Mouse (Mus musculus) liver, adult 2 months (tissue): ENCODE measurements around the gene Itpk1. TPM values are rescaled to one million over a fixed set of nuclear protein-coding genes. Genes with fewer than 3 reads are reported as not detected.

Experiments used
- DNase-seq: peaks from one replicate; pipeline ENCODE4 v3.0.0-alpha.2; 2011; ENCODE audit warnings: low read depth, low spot score; ENCODE audit errors: extremely low read depth
- H3K27ac ChIP-seq: fragments of 200-500 bp; replicated peaks from 2 replicates; pipeline ENCODE4 v1.5.1; 2012; ENCODE audit warnings: low read depth, mild to moderate bottlenecking, control low read depth, inconsistent platforms, low read length; ENCODE audit not compliant: insufficient read depth
- H3K27me3 ChIP-seq: fragments of 200-500 bp; 2 replicates; pipeline ENCODE4 v1.6.1; 2012; ENCODE audit warnings: mild to moderate bottlenecking, moderate library complexity, low read length, inconsistent platforms; ENCODE audit not compliant: control insufficient read depth, insufficient read depth
- H3K36me3 ChIP-seq: fragments of 200-500 bp; 2 replicates; pipeline ENCODE4 v1.6.1; 2012; ENCODE audit warnings: low read length, inconsistent platforms; ENCODE audit not compliant: control insufficient read depth, insufficient read depth
- H3K4me1 ChIP-seq: fragments of 200-500 bp; 2 replicates; pipeline ENCODE4 v1.6.1; 2011; ENCODE audit warnings: low read length; ENCODE audit not compliant: control insufficient read depth, insufficient read depth
- H3K4me3 ChIP-seq: fragments of 200-500 bp; 2 replicates; pipeline ENCODE4 v1.5.1; 2011; ENCODE audit warnings: low read depth, mild to moderate bottlenecking, control low read depth, low read length, moderate library complexity; ENCODE audit not compliant: insufficient read depth
- H3K79me2 ChIP-seq: fragments of 200-500 bp; 2 replicates; pipeline ENCODE4 v1.6.1; 2012; ENCODE audit warnings: inconsistent platforms, mild to moderate bottlenecking, low read length, moderate library complexity; ENCODE audit not compliant: control insufficient read depth, insufficient read depth
- H3K9ac ChIP-seq: fragments of 200-500 bp; 2 replicates; pipeline ENCODE4 v1.6.1; 2012; ENCODE audit warnings: low read depth, mild to moderate bottlenecking, control low read depth, inconsistent platforms, low read length
- CTCF ChIP-seq: fragments of 200-500 bp; IDR thresholded peaks from 2 replicates; pipeline ENCODE4 v1.5.1; 2011; ENCODE audit warnings: low read depth, low read length, control low read depth
- POLR2A ChIP-seq: fragments of 200-500 bp; IDR thresholded peaks from 2 replicates; pipeline ENCODE4 v1.6.1; 2011; ENCODE audit warnings: low read length, control low read depth; ENCODE audit not compliant: insufficient read depth; ENCODE audit errors: extremely low read depth
- WGBS: fragments of 180-500 bp; shearing (Covaris S2); methylation state at CpG from one replicate; pipeline ENCODE4 v1.1.7; 2018; 5-methylcytosine and 5-hydroxymethylcytosine counted together
- polyA plus RNA-seq: library from polyadenylated mRNA; depleted of rRNA; stranded (reverse); fragments of >200 nt; gene quantifications from 2 replicates; pipeline ENCODE4 v1.2.3, GENCODE M21; 2012
- total RNA-seq: library from RNA; depleted of rRNA; stranded (reverse); fragments of >200 nt; gene quantifications from 2 replicates; pipeline ENCODE4 v1.2.3, GENCODE M21; 2014

The Itpk1 gene
- total and polyA plus RNA-seq, 2 experiments, result 7.9 to 21.0 TPM

DNA sequence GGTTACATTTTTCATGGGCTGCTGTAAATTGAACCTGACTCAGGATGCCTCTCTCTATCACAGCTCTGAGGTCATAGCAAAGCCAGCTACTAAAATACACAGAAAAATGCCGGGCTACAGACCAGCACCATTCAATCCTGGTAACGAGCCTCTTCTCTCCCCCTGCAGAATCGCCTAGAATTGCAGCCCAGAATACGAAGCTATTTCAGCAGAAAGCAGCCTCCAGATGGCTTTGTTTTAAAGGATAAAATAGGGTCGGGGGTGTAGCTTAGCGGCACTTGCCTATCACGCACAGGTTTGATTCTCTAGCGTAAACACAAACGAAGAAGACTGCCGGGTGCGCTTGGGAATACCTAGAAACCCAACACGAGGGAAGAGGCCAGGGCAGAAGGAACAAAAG lies 4.3 kb downstream of the Itpk1 start:
- no peak overlapping the region for H3K9ac ChIP-seq
- 70% methylated on average over 12 of the region's 12 CpGs for WGBS
- peaks cover 39% of the 10 kb centered on the region; the same call in 1 of the 2 replicates for H3K79me2 ChIP-seq
- no peak overlapping the region for H3K27ac ChIP-seq
- no peak overlapping the region for H3K4me3 ChIP-seq
- H3K27me3 ChIP-seq, result no peaks in the 10 kb centered on the region
- TF ChIP-seq CTCF, result no peak
- no peak for TF ChIP-seq POLR2A
- DNase-seq, result no peak
- no peaks in the 10 kb centered on the region for H3K36me3 ChIP-seq
- H3K4me1 ChIP-seq, result peaks cover 13% of the 10 kb centered on the region

DNA sequence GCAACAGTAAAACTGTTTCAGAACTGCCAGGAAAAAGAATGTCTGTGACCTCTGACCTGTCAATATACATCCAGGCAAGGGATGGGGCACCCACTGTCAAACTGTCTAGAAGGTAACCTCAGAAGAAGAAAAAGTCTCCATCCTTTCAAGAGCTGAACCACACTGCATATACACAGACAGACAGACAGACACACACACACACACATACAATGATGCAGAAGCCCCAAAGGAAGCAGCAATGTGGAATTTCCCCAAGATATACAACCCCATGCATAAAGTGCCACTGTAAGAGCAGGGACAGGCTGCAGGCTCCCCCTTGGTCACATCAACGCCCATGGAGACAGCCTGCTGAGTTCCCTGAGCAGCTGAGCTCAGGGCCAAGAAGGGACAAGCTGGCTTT lies 5.6 kb downstream of the Itpk1 start:
- Histone ChIP-seq H3K4me3 (no peak overlapping the region), H3K9ac (no peak overlapping the region), H3K27ac (no peak overlapping the region), H3K27me3 (no peaks in the 10 kb centered on the region), H3K36me3 (no peaks in the 10 kb centered on the region), H3K79me2 (peaks cover 39% of the 10 kb centered on the region; the same call in 1 of the 2 replicates), H3K4me1 (peaks cover 13% of the 10 kb centered on the region)
- no peak for DNase-seq
- WGBS, result 77% methylated on average over 1 of the region's 1 CpGs
- TF ChIP-seq POLR2A, result no peak

DNA sequence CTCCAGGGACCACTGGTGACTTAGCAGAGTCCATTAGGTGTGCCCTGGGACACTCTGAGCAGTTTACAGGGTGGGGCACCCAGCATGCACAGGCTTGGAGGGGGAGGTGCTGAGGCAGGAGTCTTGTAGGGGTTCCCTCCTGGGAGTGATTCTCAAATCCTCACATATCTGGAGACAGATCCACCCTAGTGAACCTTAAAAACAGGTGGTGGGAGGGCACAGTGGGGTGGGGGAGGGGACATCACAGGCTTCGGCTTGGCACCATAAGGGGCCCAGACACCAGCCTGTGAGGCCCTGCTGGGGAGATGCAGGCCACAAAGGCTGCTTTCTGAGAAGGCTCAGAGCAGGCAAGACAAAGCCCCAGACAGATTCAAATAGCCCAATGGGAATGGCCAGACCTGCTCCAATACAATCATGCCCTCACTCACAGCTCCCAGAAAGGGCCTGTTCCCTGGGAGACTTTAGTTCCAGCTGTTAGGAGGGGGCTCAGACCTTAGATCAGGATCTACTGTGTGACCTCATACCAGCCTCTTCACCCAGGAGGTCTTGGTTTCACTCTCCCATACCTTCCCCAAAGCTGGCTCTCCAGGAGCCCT lies 6.5 kb downstream of the Itpk1 start:
- TF ChIP-seq POLR2A (no peak), CTCF (no peak)
- Histone ChIP-seq H3K27me3 (no peaks in the 10 kb centered on the region), H3K79me2 (peaks cover 46% of the 10 kb centered on the region; the same call in 1 of the 2 replicates), H3K4me3 (no peak overlapping the region), H3K4me1 (peaks cover 8% of the 10 kb centered on the region), H3K9ac (no peak overlapping the region), H3K27ac (no peak overlapping the region), H3K36me3 (no peaks in the 10 kb centered on the region)
- no peak for DNase-seq
- 100% methylated on average over 1 of the region's 1 CpGs for WGBS

DNA sequence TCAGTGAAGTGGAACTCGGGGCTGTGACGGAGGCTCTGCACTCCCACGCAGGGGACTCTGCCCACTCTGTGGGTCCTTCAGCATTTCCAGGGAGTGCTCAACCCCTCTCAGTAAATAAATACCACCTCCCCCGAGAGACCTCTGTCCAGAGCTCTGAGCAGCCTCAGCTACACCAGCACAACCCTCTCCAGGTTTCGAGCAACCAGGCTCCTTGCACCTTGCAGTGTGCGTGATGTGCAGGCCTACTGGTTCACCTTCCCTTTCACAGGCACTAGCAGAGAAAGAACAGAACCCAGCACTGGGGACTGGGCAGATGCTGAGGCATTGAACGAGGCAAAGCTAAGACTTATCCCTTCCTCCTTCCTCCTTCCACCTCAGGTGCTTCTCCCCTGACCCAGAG lies 7.3 kb downstream of the Itpk1 start:
- no peak overlapping the region for H3K9ac ChIP-seq

DNA sequence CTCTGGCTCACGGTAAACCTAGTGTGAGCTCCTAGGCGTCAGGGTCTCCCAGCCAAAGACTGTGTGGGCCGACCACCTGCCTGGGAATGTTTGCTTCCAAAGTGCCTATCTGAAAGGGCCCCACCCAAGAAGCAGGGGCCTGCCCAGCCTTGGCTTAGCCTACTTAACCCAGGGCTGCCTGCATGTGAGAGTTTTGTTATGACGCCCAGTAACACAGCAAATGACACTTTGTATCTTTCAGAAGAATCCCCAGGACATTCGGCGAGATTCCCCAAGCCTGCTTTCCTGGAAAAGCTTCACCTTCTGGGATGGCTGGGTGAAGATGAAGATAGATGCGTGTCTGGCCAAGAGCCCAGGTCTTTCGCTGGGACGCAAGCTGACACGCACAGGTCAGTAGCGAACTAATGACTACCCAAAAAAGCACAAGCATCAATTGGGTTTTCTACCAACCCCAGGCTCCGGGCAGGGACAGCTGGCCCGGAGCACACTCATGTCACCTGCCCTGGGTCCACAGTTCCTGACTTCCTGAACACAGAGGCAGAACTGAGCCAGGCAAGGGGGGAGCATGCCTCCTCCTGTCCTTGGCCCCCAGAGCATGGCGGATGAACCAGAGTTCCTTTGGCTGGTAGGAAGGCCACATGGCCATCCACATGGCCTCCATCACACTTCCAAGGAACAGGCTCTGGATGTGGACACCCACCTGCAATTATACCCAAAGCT lies 7.9 kb downstream of the Itpk1 start:
- H3K4me3 ChIP-seq, result no peak overlapping the region
- TF ChIP-seq POLR2A, result no peak
- no peak overlapping the region for H3K9ac ChIP-seq
- H3K36me3 ChIP-seq, result no peaks in the 10 kb centered on the region
- peaks cover 49% of the 10 kb centered on the region; the same call in 1 of the 2 replicates for H3K79me2 ChIP-seq
- no peak for DNase-seq
- no peak overlapping the region for H3K27ac ChIP-seq
- WGBS, result 78% methylated on average over 14 of the region's 14 CpGs
- peaks cover 9% of the 10 kb centered on the region for H3K4me1 ChIP-seq
- H3K27me3 ChIP-seq, result no peaks in the 10 kb centered on the region

More for the DNA sequence above, 7.3 kb downstream of the Itpk1 start:
- no peak for TF ChIP-seq CTCF
- TF ChIP-seq POLR2A, result no peak
- H3K36me3 ChIP-seq, result no peaks in the 10 kb centered on the region
- peaks cover 50% of the 10 kb centered on the region; the same call in 1 of the 2 replicates for H3K79me2 ChIP-seq
- DNase-seq, result no peak
- no peak overlapping the region for H3K4me3 ChIP-seq
- no peaks in the 10 kb centered on the region for H3K27me3 ChIP-seq
- no peak overlapping the region for H3K27ac ChIP-seq
- H3K4me1 ChIP-seq, result peaks cover 4% of the 10 kb centered on the region
- 82% methylated on average over 7 of the region's 7 CpGs for WGBS
